Mouse (Mus musculus): ENCODE data around the gene Kcna10. TPM values are rescaled to one million over a fixed set of nuclear protein-coding genes. Genes with fewer than 3 reads are reported as not detected.

Kcna10 gene
- polyA plus RNA-seq (2012; rRNA removed), result not detected in 2 replicates

DNA sequence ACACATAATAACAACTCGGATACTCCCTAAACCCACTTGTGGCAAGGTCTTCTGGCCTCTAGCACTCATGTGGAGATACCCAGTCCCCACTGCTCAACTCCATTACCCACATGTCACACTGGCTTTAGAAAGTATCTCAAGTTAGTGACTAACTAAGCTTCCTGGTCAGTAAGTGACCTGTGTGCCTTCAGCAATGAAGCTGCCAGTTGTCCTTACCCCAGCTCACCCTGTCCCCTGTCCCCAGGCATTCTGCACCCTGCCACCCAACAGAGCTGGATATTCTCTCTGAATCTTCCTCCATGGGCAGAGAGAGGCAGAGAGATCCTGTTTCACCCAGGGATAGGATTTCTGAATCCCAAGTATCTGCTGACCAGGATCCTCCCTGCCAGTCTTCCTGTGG is at the start of gene Kcna10:
TSS of gene Kcna10 (plus strand) at position 301 of the 400 bp plus-strand sequence.
- DNase-seq, result no peak
- TF ChIP-seq POLR2A (IDR thresholded peaks at IDR 0.05; ENCODE audit: low read depth, low read length) (no peak), CTCF (conservative IDR thresholded peaks at IDR 0.05; ENCODE audit: insufficient read depth, insufficient read length, low read depth, low read length) (no peak)
- WGBS, result 82% methylated on average over 1 of the region's 1 CpGs
- no peaks in the 10 kb centered on the region for H3K4me1 ChIP-seq (ENCODE audit: control insufficient read depth, insufficient read depth, low read length)
- no peak within 1 kb of the TSS for H3K27ac ChIP-seq (ENCODE audit: insufficient read depth, low read depth, low read length)
- H3K4me3 ChIP-seq (ENCODE audit: insufficient read depth, low read depth, low read length), result no peak within 1 kb of the TSS
- H3K27me3 ChIP-seq (replicated peaks; ENCODE audit: control insufficient read depth, insufficient read depth, low read length), result no peaks in the 10 kb centered on the region
- no peaks in the 10 kb centered on the region for H3K36me3 ChIP-seq (ENCODE audit: control insufficient read depth, insufficient read depth, low read length)

DNA sequence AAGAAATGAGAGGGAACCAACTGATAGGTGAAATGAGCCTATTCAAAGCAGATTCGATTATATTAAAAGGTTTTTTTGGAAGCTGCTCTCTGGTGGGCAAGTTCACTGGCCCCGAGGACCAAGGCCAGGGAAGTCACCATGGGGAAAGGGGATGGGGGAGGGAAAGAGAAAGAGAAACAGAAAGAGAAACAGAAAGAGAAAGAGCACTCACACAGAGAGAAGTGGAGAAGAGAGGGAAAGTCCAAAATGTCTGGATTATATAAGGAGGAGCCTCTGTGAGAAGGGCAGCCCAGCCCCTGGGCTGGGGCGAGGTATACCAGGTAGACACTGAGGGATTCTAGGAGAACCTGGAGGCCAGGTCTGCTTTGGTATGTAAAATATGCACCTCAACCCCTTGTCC is 48.4 kb upstream of the Kcna10 start:
- Histone ChIP-seq H3K36me3 (ENCODE audit: control insufficient read depth, insufficient read depth, low read length) (no peaks in the 10 kb centered on the region), H3K27ac (ENCODE audit: insufficient read depth, low read depth, low read length) (no peak overlapping the region), H3K4me3 (ENCODE audit: insufficient read depth, low read depth, low read length) (no peak overlapping the region), H3K27me3 (replicated peaks; ENCODE audit: control insufficient read depth, insufficient read depth, low read length) (no peaks in the 10 kb centered on the region), H3K4me1 (ENCODE audit: control insufficient read depth, insufficient read depth, low read length) (no peaks in the 10 kb centered on the region)
- TF ChIP-seq CTCF (conservative IDR thresholded peaks at IDR 0.05; ENCODE audit: insufficient read depth, insufficient read length, low read depth, low read length) (no peak), POLR2A (IDR thresholded peaks at IDR 0.05; ENCODE audit: low read depth, low read length) (no peak)
- DNase-seq, result no peak
- 80% methylated on average over 3 of the region's 3 CpGs for WGBS

DNA sequence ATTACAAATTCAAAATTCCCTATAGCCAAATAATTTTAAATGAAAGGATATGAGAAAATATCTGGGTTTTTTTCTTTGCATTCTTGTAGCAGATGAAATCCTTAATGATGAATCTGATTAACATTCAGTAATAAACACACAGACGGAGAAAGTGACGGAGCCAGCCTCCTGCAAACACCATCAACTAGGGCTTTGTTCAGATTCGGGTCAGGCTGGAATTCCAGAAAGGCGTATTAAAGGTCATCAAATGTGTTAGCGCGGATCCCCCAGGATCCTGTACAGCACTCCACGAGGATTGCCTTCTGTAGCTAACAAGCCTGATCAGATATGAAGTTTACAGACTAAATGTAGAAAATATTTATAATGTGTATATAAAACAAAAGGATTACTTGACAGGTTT is 35.7 kb upstream of the Kcna10 start:
- no peak overlapping the region for H3K27ac ChIP-seq (ENCODE audit: insufficient read depth, low read depth, low read length)
- DNase-seq, result no peak
- H3K27me3 ChIP-seq (replicated peaks; ENCODE audit: control insufficient read depth, insufficient read depth, low read length), result no peaks in the 10 kb centered on the region
- H3K4me1 ChIP-seq (ENCODE audit: control insufficient read depth, insufficient read depth, low read length), result no peaks in the 10 kb centered on the region
- H3K4me3 ChIP-seq (ENCODE audit: insufficient read depth, low read depth, low read length), result no peak overlapping the region
- no peaks in the 10 kb centered on the region for H3K36me3 ChIP-seq (ENCODE audit: control insufficient read depth, insufficient read depth, low read length)
- TF ChIP-seq CTCF (conservative IDR thresholded peaks at IDR 0.05; ENCODE audit: insufficient read depth, insufficient read length, low read depth, low read length) (no peak), POLR2A (IDR thresholded peaks at IDR 0.05; ENCODE audit: low read depth, low read length) (no peak)
- WGBS, result 82% methylated on average over 7 of the region's 7 CpGs

DNA sequence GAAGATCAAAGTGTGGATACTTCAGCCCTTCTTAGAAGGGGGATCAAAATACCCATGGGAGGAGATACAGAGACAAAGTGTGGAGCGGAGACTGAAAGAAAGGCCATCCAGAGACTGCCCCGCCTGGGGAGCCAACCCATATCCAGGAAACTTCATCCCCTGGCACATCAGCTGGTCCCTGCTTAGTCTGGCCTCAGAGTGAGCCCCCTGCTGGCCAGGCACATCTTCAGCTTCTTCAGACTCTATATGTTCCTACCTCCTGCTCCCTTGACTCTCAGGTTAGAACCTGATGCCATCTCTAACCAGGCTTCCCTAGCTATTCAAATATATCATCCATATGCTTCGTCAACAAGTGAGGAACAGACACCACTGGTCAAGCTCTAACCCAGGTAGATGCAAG is 33.9 kb upstream of the Kcna10 start:
- H3K4me3 ChIP-seq (ENCODE audit: insufficient read depth, low read depth, low read length), result no peak overlapping the region
- no peaks in the 10 kb centered on the region for H3K4me1 ChIP-seq (ENCODE audit: control insufficient read depth, insufficient read depth, low read length)
- no peak overlapping the region for H3K27ac ChIP-seq (ENCODE audit: insufficient read depth, low read depth, low read length)
- peak; percentile 24 for DNase-seq
- no peaks in the 10 kb centered on the region for H3K36me3 ChIP-seq (ENCODE audit: control insufficient read depth, insufficient read depth, low read length)
- 62% methylated on average over 3 of the region's 3 CpGs for WGBS
- TF ChIP-seq POLR2A (IDR thresholded peaks at IDR 0.05; ENCODE audit: low read depth, low read length), result no peak
- TF ChIP-seq CTCF (conservative IDR thresholded peaks at IDR 0.05; ENCODE audit: insufficient read depth, insufficient read length, low read depth, low read length), result peak; percentile 66
- H3K27me3 ChIP-seq (replicated peaks; ENCODE audit: control insufficient read depth, insufficient read depth, low read length), result no peaks in the 10 kb centered on the region

DNA sequence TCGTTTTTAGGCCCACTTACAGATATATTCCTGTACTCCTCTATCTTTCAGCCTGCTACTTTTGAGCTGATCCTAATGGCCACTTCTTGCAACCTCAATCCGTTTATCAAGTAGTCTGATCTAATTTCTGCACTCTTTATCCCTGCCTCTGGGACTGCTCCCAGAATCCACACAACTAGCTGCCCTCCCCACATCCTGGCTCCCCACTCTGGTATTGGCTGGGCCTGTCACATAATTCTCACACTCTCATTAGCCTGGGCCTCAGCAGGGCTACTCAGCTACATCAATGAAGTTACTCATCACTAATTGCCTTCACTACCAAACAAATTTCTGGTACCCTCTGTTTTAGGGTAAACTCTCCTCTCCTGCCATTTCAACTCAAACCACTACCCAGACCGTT is 32.4 kb upstream of the Kcna10 start:
- DNase-seq, result no peak
- WGBS, result 55% methylated on average over 3 of the region's 3 CpGs
- Histone ChIP-seq H3K27ac (ENCODE audit: insufficient read depth, low read depth, low read length) (no peak overlapping the region), H3K27me3 (replicated peaks; ENCODE audit: control insufficient read depth, insufficient read depth, low read length) (no peaks in the 10 kb centered on the region), H3K4me1 (ENCODE audit: control insufficient read depth, insufficient read depth, low read length) (no peaks in the 10 kb centered on the region), H3K36me3 (ENCODE audit: control insufficient read depth, insufficient read depth, low read length) (no peaks in the 10 kb centered on the region), H3K4me3 (ENCODE audit: insufficient read depth, low read depth, low read length) (no peak overlapping the region)
- no peak for TF ChIP-seq POLR2A (IDR thresholded peaks at IDR 0.05; ENCODE audit: low read depth, low read length)

DNA sequence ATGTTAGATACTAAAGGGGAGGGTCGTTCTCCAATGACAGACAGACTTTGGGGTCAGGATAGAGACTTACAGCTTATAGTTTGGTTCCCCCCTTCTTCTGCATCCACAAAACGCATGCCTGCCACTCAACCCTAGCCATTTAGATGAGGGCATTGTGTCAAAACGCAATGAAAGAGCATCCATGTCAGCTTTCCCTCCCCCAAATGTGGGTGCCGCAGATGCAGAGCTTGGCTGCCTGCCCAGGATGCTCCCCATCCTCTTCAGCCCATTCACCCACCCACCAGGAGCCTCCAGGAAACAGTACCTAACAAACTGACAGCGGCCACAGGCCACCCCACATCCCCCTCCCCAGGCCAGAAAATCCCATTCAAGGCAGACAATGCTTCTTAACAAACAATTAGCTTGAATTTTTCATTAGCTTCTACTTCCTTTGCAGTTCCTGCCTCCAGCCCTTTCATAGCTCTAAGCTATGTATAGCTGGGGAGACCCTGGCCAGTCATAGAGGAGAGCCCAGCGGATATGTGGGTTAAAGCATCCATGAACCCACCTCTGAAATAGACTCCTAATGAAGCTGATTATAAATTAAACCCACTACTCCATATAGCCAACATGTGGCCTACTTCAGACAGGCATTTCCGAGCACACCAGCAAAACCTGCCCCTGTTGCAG is 31.9 kb upstream of the Kcna10 start:
- Histone ChIP-seq H3K36me3 (ENCODE audit: control insufficient read depth, insufficient read depth, low read length) (no peaks in the 10 kb centered on the region), H3K27ac (ENCODE audit: insufficient read depth, low read depth, low read length) (no peak overlapping the region), H3K27me3 (replicated peaks; ENCODE audit: control insufficient read depth, insufficient read depth, low read length) (no peaks in the 10 kb centered on the region), H3K4me3 (ENCODE audit: insufficient read depth, low read depth, low read length) (no peak overlapping the region), H3K4me1 (ENCODE audit: control insufficient read depth, insufficient read depth, low read length) (no peaks in the 10 kb centered on the region)
- 67% methylated on average over 7 of the region's 7 CpGs for WGBS
- TF ChIP-seq CTCF (conservative IDR thresholded peaks at IDR 0.05; ENCODE audit: insufficient read depth, insufficient read length, low read depth, low read length), result no peak
- no peak for TF ChIP-seq POLR2A (IDR thresholded peaks at IDR 0.05; ENCODE audit: low read depth, low read length)
- no peak for DNase-seq

DNA sequence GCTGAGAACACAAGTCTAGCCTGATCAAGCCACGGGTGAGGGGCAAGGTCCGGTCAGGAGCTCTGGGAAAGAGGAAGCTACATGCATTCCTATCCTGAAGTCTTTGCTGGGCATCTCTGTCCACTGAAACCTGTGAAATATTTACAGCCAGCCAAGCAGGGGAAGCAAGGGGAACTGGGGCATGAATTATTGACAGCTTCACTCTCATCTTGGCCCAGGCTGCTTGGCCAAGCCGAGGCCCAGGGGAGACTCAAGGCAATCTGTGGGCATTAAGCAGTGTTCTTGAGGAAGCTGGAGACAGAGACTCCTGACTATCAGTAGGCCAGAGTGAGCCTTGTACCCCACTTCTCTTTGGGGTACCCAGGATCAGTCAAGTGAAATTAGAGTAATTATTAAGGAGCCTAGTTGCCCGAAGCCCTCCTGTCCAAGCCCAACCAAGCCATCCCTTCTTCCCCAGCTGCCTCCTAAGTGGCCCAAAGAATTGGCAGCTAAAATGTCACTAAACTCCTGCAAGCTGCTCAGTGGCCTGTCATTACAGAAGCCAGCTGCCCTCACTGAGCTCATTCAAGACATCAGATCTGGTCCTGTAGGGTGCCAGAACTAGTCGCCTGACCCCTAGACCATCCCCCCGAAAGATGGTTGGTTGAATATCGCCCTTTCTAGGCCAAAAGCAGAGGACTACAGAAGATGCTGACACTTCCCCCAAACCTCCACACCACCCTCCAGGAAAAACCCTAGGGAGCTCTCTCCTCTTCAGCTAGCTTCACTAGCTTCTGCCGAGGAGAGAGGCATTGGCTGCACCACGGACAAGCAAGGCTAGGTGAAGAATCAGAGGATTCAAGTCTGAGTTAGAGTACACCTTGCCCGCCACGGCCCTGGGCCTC is 28.8 kb upstream of the Kcna10 start:
- DNase-seq, result peak; percentile 51
- Histone ChIP-seq H3K27ac (ENCODE audit: insufficient read depth, low read depth, low read length) (no peak overlapping the region), H3K27me3 (replicated peaks; ENCODE audit: control insufficient read depth, insufficient read depth, low read length) (no peaks in the 10 kb centered on the region), H3K36me3 (ENCODE audit: control insufficient read depth, insufficient read depth, low read length) (no peaks in the 10 kb centered on the region), H3K4me3 (ENCODE audit: insufficient read depth, low read depth, low read length) (no peak overlapping the region), H3K4me1 (ENCODE audit: control insufficient read depth, insufficient read depth, low read length) (no peaks in the 10 kb centered on the region)
- 75% methylated on average over 11 of the region's 11 CpGs for WGBS
- no peak for TF ChIP-seq POLR2A (IDR thresholded peaks at IDR 0.05; ENCODE audit: low read depth, low read length)
- TF ChIP-seq CTCF (conservative IDR thresholded peaks at IDR 0.05; ENCODE audit: insufficient read depth, insufficient read length, low read depth, low read length), result no peak

Data from kidney, adult 2 months (tissue).